Mouse (Mus musculus): Measurements from ENCODE around the gene Krtap4-7. TPM values are rescaled to one million over a fixed set of nuclear protein-coding genes. Genes with fewer than 3 reads are reported as not detected.
"Not testable (repeated sequence)": the region's sequence is repeated elsewhere in the genome, so short reads cannot be mapped to it uniquely, and the experiment has no call there.

Krtap4-7 gene
- total RNA-seq, 2 experiments from 2014 or later = not detected

DNA sequence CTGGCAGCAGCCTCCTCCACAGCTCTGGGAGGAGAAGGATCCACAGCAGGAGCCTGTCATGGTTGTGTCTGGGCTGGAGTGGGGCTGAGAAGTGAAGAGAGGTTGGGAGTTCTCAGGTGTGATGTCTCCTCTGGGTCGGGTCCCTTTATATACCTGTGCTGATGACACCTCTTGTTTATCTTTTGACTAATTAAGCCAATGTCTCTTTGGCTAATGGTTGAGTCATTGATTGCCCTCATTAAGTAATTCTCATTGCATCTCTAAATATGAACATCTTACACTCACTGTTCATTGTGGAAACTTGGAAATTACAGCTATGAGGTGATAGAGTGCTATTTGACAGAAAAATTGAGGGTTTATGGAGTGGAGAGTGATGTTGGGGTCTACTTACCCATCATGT lies 40.7 kb downstream of the Krtap4-7 start, which contains the start of gene Gm11938:
Gm11938 (minus strand) TSS at position 101 of the 400 bp plus-strand sequence.
- DNase-seq (ENCODE audit: low spot score in 2 of 2) = not testable (repeated sequence)

DNA sequence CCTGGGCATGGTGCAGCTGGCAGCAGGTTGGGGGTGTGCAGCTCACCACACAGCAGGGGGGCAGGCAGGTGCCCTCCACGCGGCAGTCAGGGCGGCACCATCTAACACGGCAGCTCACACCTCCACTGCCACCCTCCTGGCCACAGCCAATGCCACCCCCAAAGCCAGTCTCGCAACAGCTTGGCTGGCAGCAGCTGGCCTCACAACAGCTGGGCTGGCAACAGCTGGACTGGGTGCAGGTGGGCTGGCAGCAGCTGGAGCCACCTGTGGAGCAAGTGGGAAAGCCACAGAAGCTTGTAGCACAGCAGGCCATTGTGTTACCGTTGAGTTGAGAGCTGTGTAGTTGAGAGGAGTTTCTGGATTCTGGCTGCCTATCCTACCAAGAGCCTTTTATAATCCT lies 46.1 kb downstream of the Krtap4-7 start, which contains the start of gene Krtap9-3:
Krtap9-3 (minus strand) TSS at position 364 of the 400 bp plus-strand sequence.
- DNase-seq (ENCODE audit: low spot score in 2 of 2) = not testable (repeated sequence)

Other genes with a start within 250 kb of the Krtap4-7 start
- gene Krt12, start 221.8 kb downstream of the Krtap4-7 start, total RNA-seq (2021) = 10 to 100 TPM; 10.8 to 12.0 TPM
- not detected for gene Krt20, start 205.9 kb downstream of the Krtap4-7 start, total RNA-seq (2021)
- gene Krt23, start 151.0 kb downstream of the Krtap4-7 start, total RNA-seq (2021) = not detected
- not detected for gene Krt39, start 122.8 kb downstream of the Krtap4-7 start, total RNA-seq (2021)
- gene Krt40, start 100.9 kb downstream of the Krtap4-7 start, total RNA-seq (2021) = not detected
- gene Krtap3-3, start 93.2 kb downstream of the Krtap4-7 start, total RNA-seq (2021) = not detected
- not detected for gene Krtap3-2, start 87.2 kb downstream of the Krtap4-7 start, total RNA-seq (2021)
- not detected for gene Gm11939, start 84.6 kb downstream of the Krtap4-7 start, total RNA-seq (2021)
- not detected for gene Krtap3-1, start 77.5 kb downstream of the Krtap4-7 start, total RNA-seq (2021)
- not detected for gene Krtap1-5, start 63.1 kb downstream of the Krtap4-7 start, total RNA-seq (2021)
- gene Krtap1-4, start 60.4 kb downstream of the Krtap4-7 start, total RNA-seq (2021) = not detected
- not detected for gene Krtap1-3, start 52.8 kb downstream of the Krtap4-7 start, total RNA-seq (2021)
- gene Krtap9-3, start 46.0 kb downstream of the Krtap4-7 start, total RNA-seq (2021) = not detected
- not detected for gene Gm11938, start 40.8 kb downstream of the Krtap4-7 start, total RNA-seq (2021)
- not detected for gene Gm11937, start 33.9 kb downstream of the Krtap4-7 start, total RNA-seq (2021)
- gene Krtap2-4, start 29.2 kb downstream of the Krtap4-7 start, total RNA-seq (2021) = not detected
- not detected for gene Gm11562, start 23.7 kb downstream of the Krtap4-7 start, total RNA-seq (2021)
- not detected for gene Krtap4-1, start 15.9 kb downstream of the Krtap4-7 start, total RNA-seq (2021)
- gene Krtap4-2, start 9.0 kb downstream of the Krtap4-7 start, total RNA-seq (2021) = not detected
- gene Gm11555, start 6.1 kb upstream of the Krtap4-7 start, total RNA-seq (2021) = not detected
- not detected for gene Gm11563, start 14.9 kb upstream of the Krtap4-7 start, total RNA-seq (2021)
- not detected for gene Krtap4-6, start 21.9 kb upstream of the Krtap4-7 start, total RNA-seq (2021)
- not detected for gene Gm14190, start 46.7 kb upstream of the Krtap4-7 start, total RNA-seq (2021)
- not detected for gene Gm14180, start 90.2 kb upstream of the Krtap4-7 start, total RNA-seq (2021)
- not detected for gene Gm11595, start 128.8 kb upstream of the Krtap4-7 start, total RNA-seq (2021)
- not detected for gene Krtap4-8, start 136.6 kb upstream of the Krtap4-7 start, total RNA-seq (2021)
- not detected for gene Krtap4-9, start 141.1 kb upstream of the Krtap4-7 start, total RNA-seq (2021)
- not detected for gene Gm11596, start 149.4 kb upstream of the Krtap4-7 start, total RNA-seq (2021)
- gene Gm11569, start 154.8 kb upstream of the Krtap4-7 start, total RNA-seq (2021) = not detected
- gene Gm11554, start 160.4 kb upstream of the Krtap4-7 start, total RNA-seq (2021) = not detected
- gene Krtap4-13, start 165.8 kb upstream of the Krtap4-7 start, total RNA-seq (2021) = not detected
- not detected for gene Gm11564, start 171.6 kb upstream of the Krtap4-7 start, total RNA-seq (2021)
- gene 2300003K06Rik, start 194.0 kb upstream of the Krtap4-7 start, total RNA-seq (2021) = not detected
- not detected for gene Krtap4-16, start 207.5 kb upstream of the Krtap4-7 start, total RNA-seq (2021)
- gene Gm11568, start 213.8 kb upstream of the Krtap4-7 start, total RNA-seq (2021) = not detected
- not detected for gene Gm11559, start 220.4 kb upstream of the Krtap4-7 start, total RNA-seq (2021)
- gene Krtap9-1, start 229.3 kb upstream of the Krtap4-7 start, total RNA-seq (2021) = not detected
- gene Gm11567, start 235.1 kb upstream of the Krtap4-7 start, total RNA-seq (2021) = not detected